Mouse (Mus musculus): Measurements from ENCODE around the gene Gpr25. TPM values are rescaled to one million over a fixed set of nuclear protein-coding genes. Genes with fewer than 3 reads are reported as not detected.

Gene Gpr25
- polyA plus RNA-seq, 1 experiment from 2014 or later = not detected

DNA sequence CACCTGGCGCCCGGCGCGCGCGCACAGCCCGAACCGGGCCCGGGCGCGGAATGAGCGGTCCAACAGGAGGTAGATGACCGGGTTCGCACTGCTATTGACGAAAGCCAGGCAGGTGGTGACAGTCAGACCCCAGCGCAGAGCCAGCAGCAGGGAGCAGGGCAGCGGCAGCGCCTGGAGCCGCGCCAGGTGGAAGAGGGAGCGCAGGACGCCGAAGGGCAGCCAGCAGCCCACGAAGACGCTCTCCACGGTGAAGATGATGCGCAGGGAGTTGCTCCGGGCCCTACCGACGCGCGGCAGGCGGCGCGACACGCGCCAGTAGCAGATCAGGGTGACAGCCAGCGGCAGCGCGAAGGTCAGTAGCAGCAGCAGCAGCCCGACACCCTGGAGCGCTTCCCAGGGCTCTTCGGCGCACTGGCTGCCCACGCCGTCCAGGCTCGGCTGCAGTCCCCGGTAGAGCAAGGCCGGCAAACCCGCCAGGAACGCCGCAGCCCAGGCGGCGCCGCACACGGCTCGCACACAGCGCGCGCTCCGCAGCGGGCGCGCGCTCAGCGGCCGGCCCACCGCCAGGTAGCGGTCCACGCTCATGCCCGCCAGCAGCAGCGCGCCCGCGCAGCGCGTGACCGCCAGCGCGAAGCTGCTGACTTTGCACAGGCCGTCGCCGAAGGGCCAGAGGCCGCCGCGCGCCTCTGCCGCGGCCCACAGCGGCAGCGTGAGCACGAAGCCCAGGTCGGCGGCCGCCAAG, 609 bp downstream of the Gpr25 start:
- peaks cover 58% of the 10 kb centered on the region for H3K27me3 ChIP-seq (ENCODE audit: control insufficient read depth, insufficient read depth, low read length)
- WGBS = under 1% methylated on average over 93 of the region's 95 CpGs
- ATAC-seq (ENCODE audit: low FRiP score) (peak; percentile 80), DNase-seq (ENCODE audit: low spot score, missing footprints) (peak; percentile 94)
- H3K36me3 ChIP-seq (ENCODE audit: control insufficient read depth, insufficient read depth, low read length) = no peaks in the 10 kb centered on the region
- H3K4me1 ChIP-seq (ENCODE audit: control insufficient read depth, insufficient read depth, low read length) = peaks cover 13% of the 10 kb centered on the region
- H3K27ac ChIP-seq (ENCODE audit: low read depth, low read length) = no peak overlapping the region
- peak overlapping the region; percentile 53 for H3K9ac ChIP-seq (ENCODE audit: low read length)
- H3K9me3 ChIP-seq (ENCODE audit: control insufficient read depth, low read length) = no peaks in the 10 kb centered on the region
- H3K4me2 ChIP-seq = peak overlapping the region; percentile 94
- H3K4me3 ChIP-seq (ENCODE audit: low read depth, low read length) = peak overlapping the region; percentile 52

DNA sequence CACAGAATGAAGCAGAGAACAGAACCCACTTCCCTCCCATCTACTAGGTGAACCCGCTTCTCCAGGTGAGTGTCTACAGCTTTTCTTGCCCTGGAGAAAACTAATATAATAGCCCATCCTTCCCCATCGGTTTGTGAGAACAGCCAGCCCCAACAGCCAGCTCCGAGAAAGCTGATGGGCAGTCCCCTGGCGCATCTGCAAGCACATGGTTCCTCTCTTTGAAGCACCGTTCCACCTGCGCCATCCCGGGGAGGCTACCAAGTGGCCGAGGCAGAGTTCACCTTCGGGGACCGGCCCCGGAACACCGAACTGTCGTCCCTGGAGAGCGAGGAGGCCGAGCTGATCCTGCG, 1.2 kb downstream of the Gpr25 start:
- ATAC-seq (ENCODE audit: low FRiP score) (no peak), DNase-seq (ENCODE audit: low spot score, missing footprints) (peak; percentile 90)
- WGBS = 4% methylated on average over 16 of the region's 16 CpGs

DNA sequence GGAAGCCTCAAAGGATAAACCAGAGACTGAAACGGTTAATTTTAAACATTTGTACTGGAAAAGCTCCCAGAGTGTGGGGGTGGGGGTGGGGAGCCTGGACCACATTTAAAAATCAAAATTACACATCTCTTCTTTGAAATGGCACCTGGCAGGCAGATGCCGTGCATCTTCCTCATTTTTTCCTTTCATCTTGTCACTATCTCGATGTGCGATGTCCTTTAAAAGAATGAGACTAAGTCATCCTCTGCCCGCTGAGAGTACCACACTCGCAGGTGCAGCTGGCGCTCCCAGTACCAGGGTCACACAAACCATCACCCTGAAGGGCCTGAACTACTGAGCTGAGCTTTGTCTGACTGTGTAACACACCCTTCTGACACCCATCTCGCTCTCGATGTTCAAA, 2.2 kb downstream of the Gpr25 start:
- Histone ChIP-seq H3K9me3 (ENCODE audit: control insufficient read depth, low read length) (no peaks in the 10 kb centered on the region), H3K4me3 (ENCODE audit: low read depth, low read length) (no peak overlapping the region), H3K4me1 (ENCODE audit: control insufficient read depth, insufficient read depth, low read length) (peaks cover 13% of the 10 kb centered on the region), H3K27ac (ENCODE audit: low read depth, low read length) (no peak overlapping the region), H3K9ac (ENCODE audit: low read length) (no peak overlapping the region), H3K4me2 (no peak overlapping the region), H3K27me3 (ENCODE audit: control insufficient read depth, insufficient read depth, low read length) (peaks cover 58% of the 10 kb centered on the region), H3K36me3 (ENCODE audit: control insufficient read depth, insufficient read depth, low read length) (no peaks in the 10 kb centered on the region)
- WGBS = 73% methylated on average over 9 of the region's 9 CpGs
- DNase-seq (ENCODE audit: low spot score, missing footprints) (no peak), ATAC-seq (ENCODE audit: low FRiP score) (no peak)

More for the DNA sequence above, 1.2 kb downstream of the Gpr25 start:
- Histone ChIP-seq H3K27ac (ENCODE audit: low read depth, low read length) (no peak overlapping the region), H3K36me3 (ENCODE audit: control insufficient read depth, insufficient read depth, low read length) (no peaks in the 10 kb centered on the region), H3K4me2 (peak overlapping the region; percentile 94), H3K9ac (ENCODE audit: low read length) (no peak overlapping the region; the same call in 1 of the 2 replicates), H3K4me1 (ENCODE audit: control insufficient read depth, insufficient read depth, low read length) (peaks cover 13% of the 10 kb centered on the region), H3K9me3 (ENCODE audit: control insufficient read depth, low read length) (no peaks in the 10 kb centered on the region), H3K4me3 (ENCODE audit: low read depth, low read length) (peak overlapping the region; percentile 52), H3K27me3 (ENCODE audit: control insufficient read depth, insufficient read depth, low read length) (peaks cover 58% of the 10 kb centered on the region)

DNA sequence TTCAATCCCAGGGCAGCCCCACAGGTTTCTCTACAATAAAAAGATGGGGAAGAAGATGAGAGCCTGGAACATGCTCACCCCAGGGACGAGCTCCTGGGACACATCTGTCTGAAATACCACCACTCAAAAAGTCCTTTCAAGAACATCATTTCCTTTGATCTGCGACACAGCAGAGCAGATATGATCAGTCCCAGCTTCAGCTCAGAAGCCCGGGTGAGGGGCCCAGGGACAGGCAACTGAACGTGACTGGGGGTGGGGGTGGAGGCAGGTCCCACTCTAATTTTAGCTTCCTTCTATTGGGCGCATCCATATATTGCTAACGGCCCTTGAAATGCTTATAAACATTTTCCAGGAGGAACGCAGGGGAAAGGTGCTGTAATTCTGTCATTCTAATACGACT, 5.0 kb downstream of the Gpr25 start:
- Histone ChIP-seq H3K4me2 (no peak overlapping the region), H3K36me3 (ENCODE audit: control insufficient read depth, insufficient read depth, low read length) (no peaks in the 10 kb centered on the region), H3K27ac (ENCODE audit: low read depth, low read length) (no peak overlapping the region), H3K9ac (ENCODE audit: low read length) (no peak overlapping the region), H3K4me1 (ENCODE audit: control insufficient read depth, insufficient read depth, low read length) (peaks cover 11% of the 10 kb centered on the region), H3K27me3 (ENCODE audit: control insufficient read depth, insufficient read depth, low read length) (peaks cover 36% of the 10 kb centered on the region), H3K4me3 (ENCODE audit: low read depth, low read length) (no peak overlapping the region), H3K9me3 (ENCODE audit: control insufficient read depth, low read length) (no peaks in the 10 kb centered on the region)
- ATAC-seq (ENCODE audit: low FRiP score) (no peak), DNase-seq (ENCODE audit: low spot score, missing footprints) (no peak)
- WGBS = 60% methylated on average over 8 of the region's 8 CpGs

DNA sequence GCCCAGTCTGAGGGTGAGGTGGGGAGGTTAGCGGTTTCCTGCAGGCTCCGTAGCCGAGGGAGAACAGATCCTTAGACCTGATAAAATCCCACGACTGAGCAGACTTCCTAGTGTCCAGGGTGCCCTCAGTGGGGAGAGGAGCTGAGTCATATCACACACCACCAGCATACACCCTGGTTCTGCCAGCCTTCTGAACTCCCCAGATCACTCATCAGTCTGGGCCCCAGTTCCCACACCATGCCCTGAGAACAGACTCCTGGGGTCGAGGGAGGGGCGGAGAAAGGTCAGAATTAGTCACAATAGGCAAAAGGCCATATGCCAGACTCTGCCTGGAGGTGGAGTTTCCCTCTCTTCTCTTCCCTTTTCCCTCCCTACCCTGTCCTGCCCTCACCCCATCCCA, 5.5 kb downstream of the Gpr25 start:
- H3K9ac ChIP-seq (ENCODE audit: low read length) = no peak overlapping the region
- no peaks in the 10 kb centered on the region for H3K36me3 ChIP-seq (ENCODE audit: control insufficient read depth, insufficient read depth, low read length)
- ATAC-seq (ENCODE audit: low FRiP score) = 0 out of 2 replicates have a peak, but pooled peaks have one; percentile 15
- no peak overlapping the region for H3K27ac ChIP-seq (ENCODE audit: low read depth, low read length)
- H3K4me3 ChIP-seq (ENCODE audit: low read depth, low read length) = no peak overlapping the region
- no peak for DNase-seq (ENCODE audit: low spot score, missing footprints)
- H3K4me2 ChIP-seq = no peak overlapping the region
- H3K4me1 ChIP-seq (ENCODE audit: control insufficient read depth, insufficient read depth, low read length) = peaks cover 7% of the 10 kb centered on the region; the same call in 1 of the 2 replicates
- peaks cover 31% of the 10 kb centered on the region for H3K27me3 ChIP-seq (ENCODE audit: control insufficient read depth, insufficient read depth, low read length)
- no peaks in the 10 kb centered on the region for H3K9me3 ChIP-seq (ENCODE audit: control insufficient read depth, low read length)
- 41% methylated on average over 6 of the region's 6 CpGs for WGBS

DNA sequence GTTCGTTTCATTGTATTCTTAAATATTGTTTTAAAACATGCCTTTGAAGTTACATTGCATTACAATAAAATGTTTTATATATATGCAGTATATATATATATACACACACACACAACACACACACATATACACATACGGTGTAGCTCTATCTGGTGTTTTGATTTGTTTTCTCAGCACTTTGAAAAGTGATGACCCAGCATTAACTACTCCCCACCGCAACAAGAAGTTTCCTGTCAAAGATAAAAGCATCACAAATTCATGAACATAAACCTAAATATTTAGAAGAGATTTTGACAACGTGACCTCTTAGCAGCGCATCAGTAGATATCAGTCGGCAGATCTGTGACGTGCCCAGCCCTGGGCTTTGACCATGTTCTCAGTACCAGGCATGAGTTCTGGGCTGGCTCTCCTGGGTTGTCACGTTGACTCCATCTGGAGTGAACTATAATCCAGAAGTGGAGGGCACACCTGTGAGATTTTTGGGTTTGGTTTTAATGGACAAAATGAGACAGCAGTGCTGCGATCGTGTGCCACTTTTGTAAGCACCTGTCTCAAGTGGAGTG, 6.1 kb downstream of the Gpr25 start:
- Histone ChIP-seq H3K4me3 (ENCODE audit: low read depth, low read length) (no peak overlapping the region), H3K27me3 (ENCODE audit: control insufficient read depth, insufficient read depth, low read length) (peaks cover 25% of the 10 kb centered on the region)
- WGBS = 88% methylated on average over 10 of the region's 10 CpGs

DNA sequence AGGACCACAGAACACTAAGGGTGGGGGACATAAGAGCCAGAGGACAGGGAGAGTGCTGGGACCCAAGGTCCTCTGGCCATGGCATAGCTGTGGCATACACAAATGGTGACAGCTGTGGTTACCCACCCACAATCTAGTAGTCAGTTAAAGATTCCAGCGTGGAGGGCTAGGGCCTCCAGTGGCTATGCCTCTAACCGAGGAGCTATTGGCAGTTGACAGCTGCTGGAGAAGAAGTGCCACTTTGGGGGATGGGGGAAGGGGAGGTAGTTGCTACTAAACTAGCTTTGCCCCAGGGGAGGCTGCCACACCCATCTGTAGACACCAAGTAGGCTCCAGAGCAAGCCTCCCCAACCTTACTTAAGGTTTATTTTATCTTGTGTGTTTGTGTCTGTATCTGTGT, 7.2 kb downstream of the Gpr25 start:
- H3K4me1 ChIP-seq (ENCODE audit: control insufficient read depth, insufficient read depth, low read length) = peaks cover 3% of the 10 kb centered on the region; the same call in 1 of the 2 replicates
- no peak overlapping the region for H3K27ac ChIP-seq (ENCODE audit: low read depth, low read length)
- WGBS = 41% methylated on average over 2 of the region's 2 CpGs
- H3K27me3 ChIP-seq (ENCODE audit: control insufficient read depth, insufficient read depth, low read length) = peaks cover 15% of the 10 kb centered on the region
- H3K9ac ChIP-seq (ENCODE audit: low read length) = no peak overlapping the region
- H3K4me3 ChIP-seq (ENCODE audit: low read depth, low read length) = no peak overlapping the region
- no peak overlapping the region for H3K4me2 ChIP-seq
- ATAC-seq (ENCODE audit: low FRiP score) (no peak), DNase-seq (ENCODE audit: low spot score, missing footprints) (no peak)
- H3K36me3 ChIP-seq (ENCODE audit: control insufficient read depth, insufficient read depth, low read length) = no peaks in the 10 kb centered on the region
- no peaks in the 10 kb centered on the region for H3K9me3 ChIP-seq (ENCODE audit: control insufficient read depth, low read length)

More for the DNA sequence above, 6.1 kb downstream of the Gpr25 start:
- Histone ChIP-seq H3K9ac (ENCODE audit: low read length) (no peak overlapping the region), H3K4me2 (no peak overlapping the region), H3K36me3 (ENCODE audit: control insufficient read depth, insufficient read depth, low read length) (no peaks in the 10 kb centered on the region), H3K4me1 (ENCODE audit: control insufficient read depth, insufficient read depth, low read length) (peaks cover 3% of the 10 kb centered on the region; the same call in 1 of the 2 replicates), H3K9me3 (ENCODE audit: control insufficient read depth, low read length) (no peaks in the 10 kb centered on the region), H3K27ac (ENCODE audit: low read depth, low read length) (no peak overlapping the region)
- ATAC-seq (ENCODE audit: low FRiP score) = no peak
- DNase-seq (ENCODE audit: low spot score, missing footprints) = no peak

DNA sequence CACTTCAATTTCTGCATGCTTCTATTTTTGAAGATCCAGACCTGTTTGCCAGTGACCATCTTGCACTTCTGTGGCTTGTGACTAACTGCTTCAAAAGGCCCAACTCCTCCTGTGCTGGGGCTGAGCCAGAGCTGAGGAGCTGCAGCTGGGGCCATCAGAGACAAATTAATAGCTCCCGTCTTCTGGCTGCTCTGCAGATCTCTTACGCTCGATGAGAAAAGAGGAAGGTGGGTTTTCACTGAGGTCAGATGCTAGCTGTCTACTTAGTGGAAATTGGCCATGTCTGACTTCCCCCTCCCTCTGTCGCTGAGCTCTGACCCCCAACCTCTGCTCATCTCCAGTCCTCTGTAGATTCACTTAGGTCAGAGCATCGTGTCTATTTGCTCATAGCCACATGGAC, 11.0 kb downstream of the Gpr25 start:
- no peak overlapping the region for H3K27ac ChIP-seq (ENCODE audit: low read depth, low read length)
- H3K4me1 ChIP-seq (ENCODE audit: control insufficient read depth, insufficient read depth, low read length) = no peaks in the 10 kb centered on the region
- peaks cover 3% of the 10 kb centered on the region; the same call in 1 of the 2 replicates for H3K27me3 ChIP-seq (ENCODE audit: control insufficient read depth, insufficient read depth, low read length)
- H3K9ac ChIP-seq (ENCODE audit: low read length) = no peak overlapping the region
- ATAC-seq (ENCODE audit: low FRiP score) = no peak
- WGBS = 68% methylated on average over 5 of the region's 5 CpGs
- no peak overlapping the region for H3K4me2 ChIP-seq
- no peaks in the 10 kb centered on the region for H3K36me3 ChIP-seq (ENCODE audit: control insufficient read depth, insufficient read depth, low read length)
- no peaks in the 10 kb centered on the region for H3K9me3 ChIP-seq (ENCODE audit: control insufficient read depth, low read length)
- no peak overlapping the region for H3K4me3 ChIP-seq (ENCODE audit: low read depth, low read length)
- DNase-seq (ENCODE audit: low spot score, missing footprints) = no peak

DNA sequence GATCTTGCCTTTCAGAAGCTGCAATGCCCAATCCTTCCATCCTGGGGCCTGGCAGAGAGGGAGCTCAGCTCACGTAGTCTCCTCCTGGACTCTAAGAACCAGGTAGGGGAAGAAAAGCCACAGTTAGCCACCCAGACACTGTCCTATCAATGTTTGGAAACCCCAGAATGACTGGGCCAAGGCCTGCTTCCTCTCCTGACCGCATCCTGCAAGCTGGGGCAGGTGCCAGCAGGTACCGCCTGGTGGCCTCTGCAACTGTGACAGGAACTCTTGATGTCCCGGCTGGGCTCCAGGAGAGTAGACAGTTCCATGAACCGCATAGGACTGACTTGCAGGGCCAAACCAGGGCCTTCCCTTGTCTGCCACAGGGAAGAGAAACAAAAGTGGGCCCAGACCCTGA, 13.3 kb downstream of the Gpr25 start:
- Histone ChIP-seq H3K9me3 (ENCODE audit: control insufficient read depth, low read length) (no peaks in the 10 kb centered on the region), H3K27ac (ENCODE audit: low read depth, low read length) (no peak overlapping the region), H3K4me2 (no peak overlapping the region), H3K36me3 (ENCODE audit: control insufficient read depth, insufficient read depth, low read length) (no peaks in the 10 kb centered on the region), H3K4me3 (ENCODE audit: low read depth, low read length) (no peak overlapping the region), H3K4me1 (ENCODE audit: control insufficient read depth, insufficient read depth, low read length) (no peaks in the 10 kb centered on the region), H3K27me3 (ENCODE audit: control insufficient read depth, insufficient read depth, low read length) (peaks cover 3% of the 10 kb centered on the region; the same call in 1 of the 2 replicates), H3K9ac (ENCODE audit: low read length) (no peak overlapping the region)
- ATAC-seq (ENCODE audit: low FRiP score) = no peak
- DNase-seq (ENCODE audit: low spot score, missing footprints) = no peak
- 83% methylated on average over 5 of the region's 5 CpGs for WGBS
